Mouse (Mus musculus) lung, embryonic 14.5 days (tissue): ENCODE data around the gene Mefv. TPM values are rescaled to one million over a fixed set of nuclear protein-coding genes. Genes with fewer than 3 reads are reported as not detected.

Source experiments
- ATAC-seq: fragments of 200-750 bp; cut with Nextera tagmentation; 2 replicates; pipeline ENCODE4 v1.8.0; 2017; ENCODE audit warnings: mild to moderate bottlenecking, moderate TSS enrichment, moderate library complexity; ENCODE audit not compliant: insufficient read depth
- DNase-seq: peaks from one replicate; pipeline ENCODE4 v3.0.0-alpha.2; 2015
- H3K27ac ChIP-seq: fragments of 300-500 bp; sonication (generic); 2 replicates; pipeline ENCODE4 v1.5.1; 2014; ENCODE audit warnings: low read depth, mild to moderate bottlenecking, moderate library complexity
- H3K27me3 ChIP-seq: fragments of 300-500 bp; sonication (generic); 2 replicates; pipeline ENCODE4 v1.6.1; 2014; ENCODE audit warnings: low read length, control low read depth; ENCODE audit not compliant: insufficient read depth
- H3K36me3 ChIP-seq: fragments of 300-500 bp; sonication (generic); 2 replicates; pipeline ENCODE4 v1.6.1; 2014; ENCODE audit warnings: control low read depth; ENCODE audit not compliant: insufficient read depth
- H3K4me1 ChIP-seq: fragments of 300-500 bp; sonication (generic); 2 replicates; pipeline ENCODE4 v1.6.1; 2014; ENCODE audit warnings: antibody characterized with exemption, control low read depth; ENCODE audit not compliant: insufficient read depth
- H3K4me2 ChIP-seq: fragments of 300-500 bp; sonication (generic); 2 replicates; pipeline ENCODE4 v1.6.1; 2014; ENCODE audit warnings: mild to moderate bottlenecking
- H3K4me3 ChIP-seq: fragments of 300-500 bp; sonication (generic); 2 replicates; pipeline ENCODE4 v1.5.1; 2014; ENCODE audit warnings: low read depth, low read length
- H3K9ac ChIP-seq: fragments of 300-500 bp; sonication (generic); 2 replicates; pipeline ENCODE4 v1.6.1; 2014
- H3K9me3 ChIP-seq: fragments of 300-500 bp; sonication (generic); 2 replicates; pipeline ENCODE4 v1.6.1; 2016; ENCODE audit warnings: low read depth, low read length, control low read depth
- CTCF ChIP-seq: IDR thresholded peaks from 2 replicates; pipeline ENCODE4 v1.5.1; 2016; ENCODE audit warnings: antibody characterized with exemption, low read depth
- WGBS: fragments of 180-500 bp; shearing (Covaris S2); extraction: QIAGEN DNeasy Blood & Tissue Kit; methylation state at CpG from one replicate; pipeline ENCODE4 v1.1.7; 2014; 5-methylcytosine and 5-hydroxymethylcytosine counted together
- polyA plus RNA-seq: library from polyadenylated mRNA; unstranded; fragments of >200 nt; fragmentation: Nextera tagmentation; extraction: Ambion mirVana; gene quantifications from 2 replicates; pipeline ENCODE4 v1.2.1, GENCODE M21; 2014

Gene Mefv
- polyA plus RNA-seq = not detected in 2 replicates

DNA sequence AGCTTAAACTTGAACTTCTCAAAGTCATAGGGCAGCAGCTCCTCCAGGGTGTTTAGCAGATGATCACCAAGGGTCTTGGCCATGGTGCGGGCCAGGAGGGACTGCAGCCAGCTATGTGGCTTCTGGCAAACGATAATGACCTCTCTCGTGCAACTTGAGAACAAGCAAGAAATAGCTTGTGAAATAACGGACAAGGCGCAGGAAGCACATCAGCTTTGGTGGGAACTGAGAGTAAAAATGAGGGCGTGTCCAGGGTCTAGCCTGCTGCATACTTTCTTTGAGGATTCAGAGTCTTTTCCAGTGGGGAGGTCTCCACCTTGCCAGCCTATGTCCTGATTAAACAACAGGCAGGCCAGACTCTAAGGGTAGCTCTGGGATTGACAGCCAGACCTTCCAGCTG lies at the start of gene Mefv:
Gene Mefv, minus strand, starts transcription at position 118 of the 400 bp plus-strand sequence.
- H3K4me2 ChIP-seq = no peak within 1 kb of the TSS
- H3K9ac ChIP-seq = no peak within 1 kb of the TSS
- ATAC-seq (no peak), DNase-seq (no peak)
- no peak within 1 kb of the TSS for H3K4me3 ChIP-seq
- no peaks in the 10 kb centered on the region for H3K9me3 ChIP-seq
- 83% methylated on average over 6 of the region's 6 CpGs for WGBS
- H3K4me1 ChIP-seq = no peaks in the 10 kb centered on the region
- no peak for TF ChIP-seq CTCF
- no peak within 1 kb of the TSS for H3K27ac ChIP-seq
- H3K27me3 ChIP-seq = no peaks in the 10 kb centered on the region
- H3K36me3 ChIP-seq = no peaks in the 10 kb centered on the region

DNA sequence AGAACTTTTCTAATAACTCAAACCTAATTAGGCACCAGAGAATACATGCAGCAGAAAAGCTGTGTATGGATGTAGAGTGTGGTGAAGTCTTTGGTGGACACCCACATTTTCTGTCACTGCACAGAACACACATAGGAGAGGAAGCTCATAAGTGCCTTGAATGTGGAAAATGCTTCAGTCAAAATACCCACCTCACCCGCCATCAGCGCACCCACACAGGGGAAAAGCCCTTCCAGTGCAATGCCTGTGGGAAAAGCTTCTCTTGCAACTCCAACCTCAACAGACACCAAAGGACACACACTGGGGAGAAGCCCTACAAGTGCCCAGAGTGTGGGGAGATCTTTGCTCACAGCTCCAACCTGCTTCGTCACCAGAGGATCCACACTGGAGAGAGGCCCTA lies 31.1 kb upstream of the Mefv start:
- ATAC-seq (no peak), DNase-seq (no peak)
- Histone ChIP-seq H3K4me2 (no peak overlapping the region), H3K4me3 (no peak overlapping the region), H3K4me1 (peaks cover 11% of the 10 kb centered on the region; the same call in 1 of the 2 replicates), H3K9ac (no peak overlapping the region), H3K27me3 (no peaks in the 10 kb centered on the region), H3K36me3 (peaks cover 70% of the 10 kb centered on the region), H3K9me3 (peaks cover 25% of the 10 kb centered on the region; the same call in 1 of the 2 replicates), H3K27ac (no peak overlapping the region)
- TF ChIP-seq CTCF = no peak
- WGBS = 97% methylated on average over 3 of the region's 3 CpGs

DNA sequence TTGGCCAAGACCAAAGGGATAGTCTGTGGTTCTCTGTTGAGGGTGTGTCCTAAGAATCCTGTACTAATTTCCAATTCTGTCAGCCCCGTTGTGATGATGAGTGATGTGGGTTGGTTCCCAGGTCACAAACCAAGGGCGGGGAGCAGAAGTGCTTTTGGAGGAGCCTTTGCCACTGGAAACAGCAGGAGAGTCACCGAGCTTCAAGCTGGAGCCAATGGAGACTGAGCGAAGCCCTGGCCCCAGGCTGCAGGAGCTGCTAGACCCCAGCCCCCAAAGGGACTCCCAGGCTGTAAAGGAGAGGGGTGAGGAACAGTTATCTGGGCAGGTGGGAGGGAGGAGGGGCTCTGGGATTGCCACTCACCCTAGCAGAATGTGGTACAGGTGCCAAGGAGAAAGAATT lies 27.8 kb upstream of the Mefv start:
- Histone ChIP-seq H3K4me2 (peak overlapping the region; percentile 94), H3K9me3 (peaks cover 25% of the 10 kb centered on the region; the same call in 1 of the 2 replicates), H3K36me3 (peaks cover 50% of the 10 kb centered on the region), H3K27me3 (no peaks in the 10 kb centered on the region), H3K4me3 (peak overlapping the region; percentile 88), H3K9ac (no peak overlapping the region), H3K4me1 (peaks cover 15% of the 10 kb centered on the region), H3K27ac (no peak overlapping the region)
- ATAC-seq (no peak), DNase-seq (no peak)
- 85% methylated on average over 4 of the region's 4 CpGs for WGBS
- TF ChIP-seq CTCF = no peak

DNA sequence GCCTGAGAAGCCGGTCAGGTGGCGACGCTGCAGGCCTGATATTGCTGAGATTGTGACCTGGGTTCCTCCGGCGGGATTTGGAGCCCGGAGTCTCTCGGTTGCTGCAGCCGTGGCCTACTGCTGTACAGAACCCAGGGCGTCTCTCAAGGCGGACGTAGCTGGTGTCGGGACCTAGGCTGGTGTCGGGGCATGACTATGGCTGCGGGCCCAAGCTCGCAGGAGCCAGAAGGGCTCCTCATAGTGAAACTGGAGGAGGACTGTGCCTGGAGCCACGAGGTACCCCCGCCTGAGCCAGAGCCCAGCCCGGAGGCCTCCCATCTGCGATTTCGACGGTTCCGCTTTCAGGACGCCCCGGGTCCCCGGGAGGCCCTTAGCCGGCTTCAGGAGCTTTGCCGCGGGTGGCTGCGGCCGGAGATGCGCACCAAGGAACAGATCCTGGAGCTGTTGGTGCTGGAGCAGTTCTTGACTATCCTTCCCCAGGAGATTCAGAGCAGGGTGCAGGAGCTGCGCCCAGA lies 26.3 kb upstream of the Mefv start:
- H3K4me1 ChIP-seq = peaks cover 15% of the 10 kb centered on the region
- peak overlapping the region; percentile 94 for H3K4me2 ChIP-seq
- peak overlapping the region; percentile 69 for H3K27ac ChIP-seq
- WGBS = under 1% methylated on average over 32 of the region's 32 CpGs
- peak overlapping the region; percentile 80 for H3K9ac ChIP-seq
- ATAC-seq = peak; percentile 71
- no peaks in the 10 kb centered on the region for H3K27me3 ChIP-seq
- no peak for TF ChIP-seq CTCF
- H3K4me3 ChIP-seq = peak overlapping the region; percentile 88
- no peak for DNase-seq
- peaks cover 14% of the 10 kb centered on the region; the same call in 1 of the 2 replicates for H3K9me3 ChIP-seq
- peaks cover 36% of the 10 kb centered on the region for H3K36me3 ChIP-seq

DNA sequence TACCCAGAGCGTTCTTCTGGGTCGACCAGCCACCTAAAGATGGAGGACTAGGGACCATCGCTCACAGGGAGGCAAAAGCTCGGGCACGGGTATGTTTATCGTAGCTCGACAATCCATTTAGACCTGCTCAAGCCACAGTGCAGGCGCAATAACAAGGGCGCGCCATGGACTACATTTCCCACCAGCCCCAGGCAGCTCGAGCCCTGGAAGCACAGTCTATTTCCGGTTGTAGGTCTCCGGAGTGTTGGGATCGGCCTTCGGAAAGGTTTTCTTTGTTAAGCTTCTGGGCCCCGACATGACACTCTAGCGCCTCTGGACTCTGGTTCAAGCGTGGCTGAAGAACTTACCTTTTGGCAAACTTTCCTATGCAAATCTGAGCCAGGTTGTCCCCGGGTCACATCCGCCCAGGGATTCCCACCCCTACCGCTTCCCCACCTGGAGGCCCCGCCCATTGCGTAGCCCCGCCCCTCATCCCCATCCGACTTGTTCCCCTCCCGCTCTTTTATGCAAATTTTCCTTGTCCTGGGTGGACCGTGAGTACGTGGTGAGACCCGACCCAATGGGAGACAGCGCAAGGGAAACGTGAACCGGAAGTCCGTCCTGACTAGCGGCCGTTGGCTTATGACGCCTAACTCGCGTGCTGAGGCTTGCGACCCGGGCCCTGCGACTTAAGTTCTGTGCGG lies 25.7 kb upstream of the Mefv start, which contains the start of gene Zfp263:
Gene Zfp263, plus strand, starts transcription at position 591 of the 683 bp plus-strand sequence.
- H3K36me3 ChIP-seq = peaks cover 30% of the 10 kb centered on the region
- under 1% methylated on average over 42 of the region's 42 CpGs for whole genome bisulfite sequencing
- ATAC-seq (peak; percentile 99), DNase-seq (peak; percentile 98)
- peaks cover 8% of the 10 kb centered on the region; the same call in 1 of the 2 replicates for H3K9me3 ChIP-seq
- no peak for TF ChIP-seq CTCF
- H3K4me1 ChIP-seq = peaks cover 15% of the 10 kb centered on the region
- H3K4me3 ChIP-seq = peak within 1 kb of the TSS; percentile 88
- H3K9ac ChIP-seq = peak within 1 kb of the TSS; percentile 80
- peak within 1 kb of the TSS; percentile 94 for H3K4me2 ChIP-seq
- H3K27me3 ChIP-seq = no peaks in the 10 kb centered on the region
- H3K27ac ChIP-seq = peak within 1 kb of the TSS; percentile 88

DNA sequence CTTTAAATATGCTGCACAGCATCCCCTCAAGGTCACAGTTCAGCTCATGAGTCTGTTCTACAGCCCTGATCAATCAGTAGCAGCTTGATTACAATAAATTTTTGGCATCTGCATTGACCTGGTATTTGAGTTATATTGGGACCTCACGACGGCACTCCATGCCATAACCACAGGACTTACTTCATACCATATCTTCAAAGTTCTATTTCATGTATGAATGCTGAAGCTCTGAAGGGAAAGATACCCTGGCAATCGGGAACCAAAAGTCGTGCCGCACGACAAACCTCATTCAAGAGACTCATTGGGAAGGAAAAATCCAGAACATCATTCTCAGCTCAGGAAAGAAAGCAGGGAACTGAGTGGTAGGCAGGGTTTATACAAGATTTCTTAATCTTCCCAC lies 24.6 kb upstream of the Mefv start:
- DNase-seq (no peak), ATAC-seq (no peak)
- Histone ChIP-seq H3K9me3 (no peaks in the 10 kb centered on the region), H3K27me3 (no peaks in the 10 kb centered on the region), H3K36me3 (peaks cover 19% of the 10 kb centered on the region), H3K27ac (no peak overlapping the region), H3K4me2 (no peak overlapping the region), H3K4me1 (peaks cover 15% of the 10 kb centered on the region), H3K4me3 (0 out of 2 replicates have a peak overlapping the region, but pooled peaks have one; percentile 88), H3K9ac (no peak overlapping the region)
- 94% methylated on average over 6 of the region's 6 CpGs for WGBS
- no peak for TF ChIP-seq CTCF

DNA sequence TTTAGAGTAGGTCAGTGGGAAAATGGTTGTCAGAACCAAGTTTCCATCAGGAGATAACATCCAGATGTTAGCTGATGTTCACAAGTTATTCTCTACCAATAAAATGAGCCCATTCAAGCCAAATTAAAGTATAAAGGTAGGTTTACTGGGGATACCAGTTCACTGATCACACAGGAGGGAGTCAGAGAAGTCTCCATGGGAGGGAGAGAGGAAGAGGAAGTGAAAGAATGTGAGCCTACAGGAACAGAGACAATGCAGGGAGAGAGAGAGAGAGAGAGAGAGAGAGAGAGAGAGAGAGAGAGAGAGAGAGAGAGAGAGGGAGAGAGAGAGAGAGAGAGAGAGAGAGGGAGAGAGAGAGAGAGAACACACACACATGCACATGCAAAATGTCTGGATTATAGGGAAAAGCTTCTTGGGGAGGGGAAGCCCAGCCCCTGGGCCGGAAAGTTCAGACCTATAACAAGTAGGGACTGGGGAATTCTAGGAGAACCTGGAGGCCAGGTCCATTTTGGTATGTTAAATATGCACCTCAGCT lies 15.4 kb upstream of the Mefv start:
- H3K36me3 ChIP-seq = no peaks in the 10 kb centered on the region
- no peaks in the 10 kb centered on the region for H3K4me1 ChIP-seq
- no peak overlapping the region for H3K27ac ChIP-seq
- H3K9ac ChIP-seq = no peak overlapping the region
- TF ChIP-seq CTCF = no peak
- 83% methylated on average over 1 of the region's 1 CpGs for WGBS
- H3K27me3 ChIP-seq = no peaks in the 10 kb centered on the region
- no peaks in the 10 kb centered on the region for H3K9me3 ChIP-seq
- H3K4me3 ChIP-seq = no peak overlapping the region
- ATAC-seq (no peak), DNase-seq (no peak)
- H3K4me2 ChIP-seq = no peak overlapping the region
